Mouse (Mus musculus): ENCODE results near the gene Gnpat.
"Not testable (repeated sequence)": the region's sequence is repeated elsewhere in the genome, so short reads cannot be mapped to it uniquely, and the experiment has no call there.

Gnpat gene

DNA sequence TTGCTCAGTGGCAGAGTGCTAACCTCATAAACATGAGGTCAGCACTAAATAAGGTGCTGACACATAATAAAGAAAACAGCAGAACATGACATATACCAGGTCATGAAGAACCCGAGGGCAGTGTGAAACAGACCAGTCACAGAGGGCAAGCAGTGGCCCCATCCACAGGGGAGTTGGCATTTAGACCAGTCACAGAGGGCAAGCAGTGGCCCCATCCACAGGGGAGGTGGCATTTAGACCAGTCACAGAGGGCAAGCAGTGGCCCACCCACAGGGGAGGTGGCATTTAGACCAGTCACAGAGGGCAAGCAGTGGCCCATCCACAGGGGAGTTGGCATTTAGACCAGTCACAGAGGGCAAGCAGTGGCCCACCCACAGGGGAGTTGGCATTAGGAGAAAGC is 19.9 kb upstream of the Gnpat start:
- ATAC-seq (ENCODE audit: low TSS enrichment), result not testable (repeated sequence)

DNA sequence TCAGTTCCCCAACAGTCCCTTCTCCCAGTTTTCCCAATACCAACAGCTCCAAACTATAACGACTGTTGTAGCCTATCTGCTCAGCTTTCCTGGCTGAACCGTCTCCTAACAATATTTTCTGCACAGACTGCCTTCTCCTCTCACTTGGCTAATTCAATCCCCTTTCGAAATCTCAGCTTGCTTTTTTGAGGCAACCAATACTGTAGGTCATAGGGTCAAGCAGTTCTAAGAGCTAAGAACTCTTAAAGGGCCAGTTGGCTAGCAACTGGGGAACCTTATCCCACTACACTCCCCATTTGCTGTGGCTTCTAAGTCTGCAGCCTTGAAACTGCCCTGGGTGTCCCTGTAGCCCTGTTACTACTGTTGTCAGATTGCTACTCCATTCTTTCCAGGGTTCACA is 17.7 kb upstream of the Gnpat start:
- no peak for ATAC-seq (ENCODE audit: low TSS enrichment)

DNA sequence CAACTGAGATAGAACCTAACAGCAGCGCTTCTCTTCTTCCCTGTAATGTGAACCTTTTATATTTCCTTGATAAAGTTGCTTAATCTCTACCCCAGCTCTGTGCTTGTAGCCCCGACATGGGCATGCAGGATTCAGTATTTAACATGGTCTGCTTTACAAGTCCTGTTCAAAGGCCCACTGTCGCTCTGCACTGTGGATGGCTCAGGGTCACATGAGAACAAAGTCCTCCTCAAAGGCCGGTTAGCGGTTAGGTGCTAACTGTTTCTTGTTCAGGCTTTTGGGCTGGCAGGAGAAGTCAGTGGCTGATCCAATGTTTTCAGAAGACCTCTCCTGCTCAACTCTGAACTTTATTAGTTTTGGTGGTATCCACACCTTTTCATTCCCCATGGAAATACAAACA is 17.3 kb upstream of the Gnpat start:
- ATAC-seq (ENCODE audit: low TSS enrichment), result no peak

- ATAC-seq (ENCODE audit: low TSS enrichment), result no peak
Measured at GRCm38 (mm10) chr8:124853511-124853910, 9.3 kb upstream of the Gnpat start.

DNA sequence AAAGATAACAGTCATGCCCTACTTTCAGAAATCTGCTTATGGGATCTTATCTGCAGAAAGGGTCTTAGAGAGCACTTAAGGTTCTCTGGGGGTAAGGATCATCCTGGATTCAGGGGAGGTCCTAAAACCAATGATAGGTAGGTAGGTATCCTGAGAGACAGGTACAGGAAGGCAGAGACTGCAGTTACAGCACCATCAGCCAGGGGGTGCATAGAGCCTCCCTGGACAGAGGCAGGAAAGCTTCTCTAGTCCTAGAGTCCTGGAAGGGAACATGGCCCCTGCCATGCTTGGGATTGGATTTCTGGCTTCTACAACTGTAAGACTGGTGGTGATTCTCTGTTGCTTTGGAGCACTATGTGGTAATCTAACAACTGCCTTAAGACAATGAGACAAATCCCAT is 3.4 kb upstream of the Gnpat start:
- no peak for ATAC-seq (ENCODE audit: low TSS enrichment)

GRCm38 (mm10) chr8:124860188-124860587 is 2.6 kb upstream of the Gnpat start:
- ATAC-seq (ENCODE audit: low TSS enrichment), result no peak

GRCm38 (mm10) chr8:124863163-124863677 is 387 bp downstream of the Gnpat start:
- ATAC-seq (ENCODE audit: low TSS enrichment), result peak; percentile 81

DNA sequence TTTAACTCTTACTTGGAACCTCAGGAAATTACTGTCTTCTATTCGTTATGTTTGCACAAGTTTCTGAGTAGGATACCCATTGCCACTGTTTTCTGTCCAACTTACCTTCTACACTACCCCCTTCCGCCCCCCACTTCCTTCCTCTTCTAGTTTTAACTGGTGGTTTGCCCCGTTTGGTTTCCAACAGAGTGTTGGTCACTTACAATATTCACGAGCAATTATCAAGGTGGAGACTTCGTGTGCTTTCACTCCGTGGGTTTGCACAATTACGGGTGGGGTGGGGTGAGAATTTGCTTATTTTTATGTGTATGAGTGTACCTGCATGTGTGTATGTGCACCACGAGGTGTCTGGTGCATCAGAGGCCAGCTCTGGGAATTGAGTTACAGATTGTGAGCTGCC is 896 bp downstream of the Gnpat start:
- no peak for ATAC-seq (ENCODE audit: low TSS enrichment)

- no peak for ATAC-seq (ENCODE audit: low TSS enrichment)
Measured at GRCm38 (mm10) chr8:124866669-124867068, 3.8 kb downstream of the Gnpat start.

DNA sequence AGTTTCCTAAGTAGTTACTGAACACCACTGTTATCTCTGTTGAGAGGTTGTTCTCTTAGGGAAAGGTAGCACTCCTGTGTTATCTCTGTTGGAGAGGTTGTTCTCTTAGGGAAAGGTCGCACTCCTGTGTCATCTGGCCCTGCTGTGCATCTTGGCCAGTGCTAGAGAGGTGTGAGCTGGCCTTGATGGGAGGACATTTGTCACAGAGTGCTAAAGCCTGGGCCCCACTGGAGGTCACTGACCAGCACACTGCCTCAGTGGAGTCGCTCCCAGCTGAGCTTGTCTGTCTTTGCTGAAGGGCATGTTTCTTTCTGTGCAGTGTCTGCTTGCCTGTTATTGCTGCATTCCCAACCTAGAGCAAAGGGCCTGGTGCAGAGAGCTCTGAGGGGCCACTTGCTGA is 4.3 kb downstream of the Gnpat start:
- ATAC-seq (ENCODE audit: low TSS enrichment), result no peak

GRCm38 (mm10) chr8:124869708-124870107 is 6.9 kb downstream of the Gnpat start:
- ATAC-seq (ENCODE audit: low TSS enrichment), result no peak

- no peak for ATAC-seq (ENCODE audit: low TSS enrichment)
Measured at GRCm38 (mm10) chr8:124871474-124871873, 8.6 kb downstream of the Gnpat start.

- ATAC-seq (ENCODE audit: low TSS enrichment), result no peak
Measured at GRCm38 (mm10) chr8:124872081-124872480, 9.2 kb downstream of the Gnpat start.

GRCm38 (mm10) chr8:124872690-124873089 is 9.9 kb downstream of the Gnpat start:
- no peak for ATAC-seq (ENCODE audit: low TSS enrichment)

- peak; percentile 91 for ATAC-seq (ENCODE audit: low TSS enrichment)
Measured at GRCm38 (mm10) chr8:124878141-124878540, 15.3 kb downstream of the Gnpat start.

DNA sequence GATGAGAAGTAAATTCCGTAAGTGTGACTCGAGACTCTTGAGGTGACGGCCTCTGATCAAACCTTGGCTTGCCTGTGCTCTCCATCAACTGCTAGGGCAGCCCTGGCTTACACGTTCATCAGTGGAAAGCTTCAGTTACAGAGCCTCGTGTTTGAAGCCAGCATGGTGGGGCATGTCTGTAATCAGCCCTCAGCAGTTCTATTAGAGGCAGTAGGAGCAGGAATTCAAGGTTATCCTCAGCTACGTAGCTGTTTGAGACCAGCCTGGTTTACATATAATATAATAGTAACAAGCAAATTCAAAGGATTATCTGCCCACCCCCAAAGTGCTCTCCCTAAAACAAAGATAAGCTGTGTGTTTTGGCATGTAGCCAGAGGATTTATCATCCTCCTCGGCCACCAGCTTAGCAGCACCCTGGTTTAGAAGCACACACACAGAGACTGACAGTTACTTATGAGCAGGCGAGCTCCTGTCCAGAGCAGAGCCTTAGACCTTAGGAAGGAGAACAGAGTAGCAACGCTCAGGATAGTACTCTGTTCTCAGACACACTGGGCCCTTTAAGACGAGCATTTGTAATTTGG is 16.2 kb downstream of the Gnpat start:
- no peak for ATAC-seq (ENCODE audit: low TSS enrichment)

GRCm38 (mm10) chr8:124888385-124888784 is 25.6 kb downstream of the Gnpat start:
- ATAC-seq (ENCODE audit: low TSS enrichment), result no peak

GRCm38 (mm10) chr8:124892596-124892995 is 29.8 kb downstream of the Gnpat start:
- no peak for ATAC-seq (ENCODE audit: low TSS enrichment)

DNA sequence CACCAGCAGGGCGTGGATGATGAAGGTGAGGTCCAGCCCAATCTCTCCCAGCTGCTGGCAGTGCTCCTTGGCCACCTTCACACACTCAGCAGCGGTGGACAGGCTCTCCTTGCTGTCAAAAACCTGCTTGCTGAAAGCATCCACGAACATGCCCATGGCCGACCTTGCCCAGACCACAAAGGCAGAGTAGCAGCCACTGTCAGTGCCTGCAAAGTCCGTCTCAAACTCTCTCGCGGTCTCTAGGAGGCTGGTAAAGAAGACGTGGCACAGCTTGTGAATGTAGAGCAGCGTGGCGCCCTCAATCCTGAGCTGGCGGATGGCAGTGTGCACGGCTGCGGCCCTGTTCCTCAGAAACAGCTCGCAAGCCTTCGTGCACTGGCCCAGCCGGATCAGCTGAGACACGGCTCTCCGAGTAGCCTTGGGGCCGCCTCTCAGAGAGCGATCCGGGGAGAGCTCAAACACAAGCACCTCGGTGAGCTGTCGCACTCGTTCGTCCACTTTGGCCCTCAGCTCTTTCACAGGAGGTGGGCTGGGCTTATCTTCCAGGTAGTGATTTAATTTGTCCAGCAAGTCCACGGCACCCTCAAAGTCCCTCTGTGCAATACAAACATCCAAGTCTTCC is 33.3 kb downstream of the Gnpat start:
- no peak for ATAC-seq (ENCODE audit: low TSS enrichment)

GRCm38 (mm10) chr8:124896632-124897385 is 34.0 kb downstream of the Gnpat start:
- peak; percentile 62 for ATAC-seq (ENCODE audit: low TSS enrichment)

- peak; percentile 90 for ATAC-seq (ENCODE audit: low TSS enrichment)
Measured at GRCm38 (mm10) chr8:124897386-124898250, 34.8 kb downstream of the Gnpat start, which contains the start of the genes Exoc8 and Sprtn. Gene Exoc8, minus strand, starts transcription at chr8:124897705. Gene Sprtn, plus strand, starts transcription at chr8:124897886.
